Mouse (Mus musculus): ENCODE results near the gene Dpf2. TPM values are rescaled to one million over a fixed set of nuclear protein-coding genes. Genes with fewer than 3 reads are reported as not detected.

Gene Dpf2
- total and polyA plus RNA-seq, 2 experiments from 2014 or later: 56.8 to 64.5 TPM

DNA sequence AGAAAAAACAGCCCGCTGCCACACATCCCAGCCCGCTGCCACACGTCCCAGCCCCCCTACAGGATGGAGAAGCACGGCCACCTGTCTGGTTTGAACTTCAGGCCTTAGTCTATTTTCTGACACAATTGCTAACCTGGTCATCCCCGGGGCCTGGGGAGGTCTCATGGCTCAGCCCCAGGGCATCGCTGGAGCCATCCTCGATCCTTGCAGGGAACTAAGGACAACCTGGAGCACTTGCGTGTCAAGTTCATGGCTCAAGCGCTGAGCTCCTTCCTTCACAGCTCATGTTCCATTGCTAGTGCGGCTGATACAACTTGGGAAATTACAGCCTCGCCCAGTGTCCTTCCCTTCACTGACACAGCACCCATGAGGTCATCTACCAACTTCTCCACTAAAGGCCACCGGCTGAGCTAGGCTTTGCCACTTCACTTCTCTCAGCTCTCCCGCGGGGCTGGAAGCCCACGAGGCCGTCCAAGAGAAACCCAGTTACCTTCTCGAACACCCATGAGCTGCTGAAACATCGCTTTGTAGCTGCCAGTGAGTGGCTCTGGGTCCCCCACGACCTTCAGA, 40.5 kb upstream of the Dpf2 start:
- H3K27me3 ChIP-seq (ENCODE audit: insufficient read depth, low read length): no peaks in the 10 kb centered on the region
- no peak overlapping the region for H3K4me2 ChIP-seq (ENCODE audit: low read depth)
- 94% methylated on average over 19 of the region's 19 CpGs for WGBS
- TF ChIP-seq CTCF (IDR thresholded peaks at IDR 0.05; ENCODE audit: low read depth): no peak
- H3K9ac ChIP-seq: no peak overlapping the region
- no peaks in the 10 kb centered on the region for H3K9me3 ChIP-seq (ENCODE audit: low read length)
- DNase-seq (no peak), ATAC-seq (no peak)
- peaks cover 27% of the 10 kb centered on the region for H3K36me3 ChIP-seq (ENCODE audit: insufficient read depth)
- H3K4me3 ChIP-seq (ENCODE audit: low read depth, low read length): no peak overlapping the region
- H3K27ac ChIP-seq (ENCODE audit: low read depth, low read length): no peak overlapping the region
- H3K4me1 ChIP-seq (ENCODE audit: insufficient read depth): no peaks in the 10 kb centered on the region

DNA sequence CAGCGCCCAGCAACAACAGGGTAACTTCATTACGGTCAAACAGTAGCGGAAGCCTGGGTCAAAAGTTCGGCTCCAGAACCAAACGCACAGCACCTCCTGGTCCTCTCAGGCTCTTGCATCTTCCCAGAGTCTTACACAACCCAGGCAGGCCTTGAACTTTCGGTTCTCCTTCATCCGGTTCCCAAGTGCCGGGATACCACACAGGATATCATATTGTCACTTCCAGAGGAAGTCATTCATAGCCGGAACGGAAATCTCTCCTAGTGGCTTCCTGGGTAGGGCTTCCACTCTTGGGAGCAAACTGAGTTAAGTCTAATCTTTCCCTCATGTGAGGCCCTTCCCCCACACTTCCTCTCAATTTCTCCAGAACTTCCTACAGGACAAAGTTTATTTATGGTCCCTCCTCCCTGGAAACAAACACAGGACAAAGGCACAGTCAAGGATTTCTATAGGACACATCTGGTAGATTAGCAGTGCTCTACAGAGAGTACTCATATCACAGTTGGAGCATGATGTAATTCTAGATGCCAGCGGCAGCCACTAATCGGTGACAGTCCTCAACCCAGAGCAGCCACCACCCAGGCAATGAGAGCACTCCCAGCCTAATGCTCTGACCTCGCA, 39.4 kb upstream of the Dpf2 start:
- 93% methylated on average over 13 of the region's 13 CpGs for WGBS
- Histone ChIP-seq H3K9me3 (ENCODE audit: low read length) (no peaks in the 10 kb centered on the region), H3K9ac (no peak overlapping the region), H3K27ac (ENCODE audit: low read depth, low read length) (no peak overlapping the region), H3K4me3 (ENCODE audit: low read depth, low read length) (no peak overlapping the region), H3K36me3 (ENCODE audit: insufficient read depth) (peaks cover 28% of the 10 kb centered on the region), H3K27me3 (ENCODE audit: insufficient read depth, low read length) (no peaks in the 10 kb centered on the region), H3K4me1 (ENCODE audit: insufficient read depth) (no peaks in the 10 kb centered on the region), H3K4me2 (ENCODE audit: low read depth) (no peak overlapping the region)
- no peak for TF ChIP-seq CTCF (IDR thresholded peaks at IDR 0.05; ENCODE audit: low read depth)
- DNase-seq: no peak
- no peak for ATAC-seq

DNA sequence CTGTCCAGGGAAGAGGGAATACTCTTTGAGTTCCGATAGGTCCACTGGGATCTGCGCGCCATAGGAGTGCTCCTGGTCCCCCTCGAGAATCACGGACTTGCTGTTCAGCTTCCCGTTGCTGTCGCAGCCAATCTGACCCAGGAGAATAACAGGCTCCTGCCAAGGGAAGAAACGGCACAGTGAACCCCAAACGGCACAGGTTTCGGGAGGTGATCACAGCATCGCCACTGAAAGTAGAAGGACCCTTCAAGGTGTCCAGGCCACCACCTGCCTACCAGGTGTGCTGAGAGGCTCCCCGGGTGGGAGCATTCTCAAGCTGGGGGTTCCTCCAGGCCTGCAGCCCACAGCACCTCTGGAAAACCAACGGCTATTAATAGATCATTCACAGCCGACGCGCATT, 38.8 kb upstream of the Dpf2 start:
- no peak overlapping the region for H3K27ac ChIP-seq (ENCODE audit: low read depth, low read length)
- H3K9ac ChIP-seq: no peak overlapping the region
- no peak for TF ChIP-seq CTCF (IDR thresholded peaks at IDR 0.05; ENCODE audit: low read depth)
- H3K27me3 ChIP-seq (ENCODE audit: insufficient read depth, low read length): no peaks in the 10 kb centered on the region
- H3K4me3 ChIP-seq (ENCODE audit: low read depth, low read length): no peak overlapping the region
- no peak for ATAC-seq
- 93% methylated on average over 16 of the region's 16 CpGs for WGBS
- H3K36me3 ChIP-seq (ENCODE audit: insufficient read depth): peaks cover 28% of the 10 kb centered on the region
- H3K4me1 ChIP-seq (ENCODE audit: insufficient read depth): no peaks in the 10 kb centered on the region
- H3K4me2 ChIP-seq (ENCODE audit: low read depth): no peak overlapping the region
- H3K9me3 ChIP-seq (ENCODE audit: low read length): no peaks in the 10 kb centered on the region
- no peak for DNase-seq

- no peak overlapping the region for H3K4me3 ChIP-seq (ENCODE audit: low read depth, low read length)
- H3K27ac ChIP-seq (ENCODE audit: low read depth, low read length): no peak overlapping the region
- no peak overlapping the region for H3K9ac ChIP-seq
- no peaks in the 10 kb centered on the region for H3K4me1 ChIP-seq (ENCODE audit: insufficient read depth)
- H3K36me3 ChIP-seq (ENCODE audit: insufficient read depth): peaks cover 28% of the 10 kb centered on the region
- no peak for TF ChIP-seq CTCF (IDR thresholded peaks at IDR 0.05; ENCODE audit: low read depth)
- H3K9me3 ChIP-seq (ENCODE audit: low read length): no peaks in the 10 kb centered on the region
- ATAC-seq (no peak), DNase-seq (no peak)
- H3K4me2 ChIP-seq (ENCODE audit: low read depth): no peak overlapping the region
- H3K27me3 ChIP-seq (ENCODE audit: insufficient read depth, low read length): no peaks in the 10 kb centered on the region
- WGBS: 93% methylated on average over 11 of the region's 11 CpGs
Observed at GRCm38 (mm10) chr19:5950218-5950617, 37.4 kb upstream of the Dpf2 start.

- Histone ChIP-seq H3K27me3 (ENCODE audit: insufficient read depth, low read length) (no peaks in the 10 kb centered on the region), H3K9ac (no peak overlapping the region), H3K9me3 (ENCODE audit: low read length) (no peaks in the 10 kb centered on the region), H3K27ac (ENCODE audit: low read depth, low read length) (no peak overlapping the region), H3K4me3 (ENCODE audit: low read depth, low read length) (no peak overlapping the region), H3K4me1 (ENCODE audit: insufficient read depth) (no peaks in the 10 kb centered on the region), H3K4me2 (ENCODE audit: low read depth) (no peak overlapping the region), H3K36me3 (ENCODE audit: insufficient read depth) (peaks cover 18% of the 10 kb centered on the region; the same call in 1 of the 2 replicates)
- TF ChIP-seq CTCF (IDR thresholded peaks at IDR 0.05; ENCODE audit: low read depth): no peak
- 81% methylated on average over 8 of the region's 8 CpGs for WGBS
- no peak for DNase-seq
- ATAC-seq: no peak
Observed at GRCm38 (mm10) chr19:5945891-5946290, 33.1 kb upstream of the Dpf2 start.

DNA sequence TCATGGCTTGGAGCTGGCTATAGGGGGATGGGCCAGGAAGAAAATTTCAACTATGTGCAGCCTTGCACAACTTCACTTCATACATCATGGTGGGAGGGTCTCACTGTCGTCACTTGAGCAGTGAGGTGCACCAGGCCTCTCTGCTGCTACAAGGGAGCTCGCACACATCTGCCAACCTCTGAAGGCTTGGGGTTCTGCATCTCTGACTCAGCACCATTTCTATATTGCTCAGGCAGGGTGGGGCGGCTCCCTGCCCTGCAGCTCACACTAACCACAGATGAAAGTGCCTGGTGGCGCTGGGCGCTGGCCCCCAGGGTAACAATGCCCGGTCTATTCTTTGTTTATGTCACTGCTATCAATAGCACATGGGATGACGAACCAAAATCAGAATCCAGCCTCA, 32.2 kb upstream of the Dpf2 start:
- H3K27ac ChIP-seq (ENCODE audit: low read depth, low read length): no peak overlapping the region
- WGBS: 82% methylated on average over 7 of the region's 7 CpGs
- H3K4me1 ChIP-seq (ENCODE audit: insufficient read depth): no peaks in the 10 kb centered on the region
- no peak for ATAC-seq
- no peaks in the 10 kb centered on the region for H3K9me3 ChIP-seq (ENCODE audit: low read length)
- no peak for TF ChIP-seq CTCF (IDR thresholded peaks at IDR 0.05; ENCODE audit: low read depth)
- peaks cover 13% of the 10 kb centered on the region; the same call in 1 of the 2 replicates for H3K36me3 ChIP-seq (ENCODE audit: insufficient read depth)
- no peaks in the 10 kb centered on the region for H3K27me3 ChIP-seq (ENCODE audit: insufficient read depth, low read length)
- DNase-seq: no peak
- H3K4me3 ChIP-seq (ENCODE audit: low read depth, low read length): no peak overlapping the region
- no peak overlapping the region for H3K9ac ChIP-seq
- no peak overlapping the region for H3K4me2 ChIP-seq (ENCODE audit: low read depth)

DNA sequence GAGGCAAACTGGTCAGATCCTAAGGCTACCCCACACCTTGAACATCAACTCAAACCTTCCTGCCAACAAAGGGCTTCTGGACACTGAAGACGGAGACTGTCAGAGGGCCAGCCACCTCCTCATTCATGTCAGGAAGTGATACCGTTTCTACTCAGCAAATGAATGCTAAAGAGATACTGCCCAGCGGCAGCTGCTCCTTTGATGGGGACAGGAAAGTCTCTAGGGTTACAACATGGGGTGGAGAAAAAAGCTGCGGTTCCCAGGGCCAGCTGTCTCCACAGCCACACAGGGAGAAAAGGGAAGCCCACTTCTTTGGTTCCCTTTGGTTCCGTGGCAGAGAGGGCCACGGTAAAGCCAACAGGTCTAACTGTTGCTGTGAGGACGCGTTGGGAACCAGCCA, 31.3 kb upstream of the Dpf2 start:
- H3K9ac ChIP-seq: no peak overlapping the region
- DNase-seq: no peak
- H3K9me3 ChIP-seq (ENCODE audit: low read length): no peaks in the 10 kb centered on the region
- 72% methylated on average over 8 of the region's 8 CpGs for WGBS
- peaks cover 12% of the 10 kb centered on the region; the same call in 1 of the 2 replicates for H3K36me3 ChIP-seq (ENCODE audit: insufficient read depth)
- no peaks in the 10 kb centered on the region for H3K4me1 ChIP-seq (ENCODE audit: insufficient read depth)
- no peak for ATAC-seq
- H3K4me3 ChIP-seq (ENCODE audit: low read depth, low read length): no peak overlapping the region
- TF ChIP-seq CTCF (IDR thresholded peaks at IDR 0.05; ENCODE audit: low read depth): no peak
- no peak overlapping the region for H3K27ac ChIP-seq (ENCODE audit: low read depth, low read length)
- no peaks in the 10 kb centered on the region for H3K27me3 ChIP-seq (ENCODE audit: insufficient read depth, low read length)
- H3K4me2 ChIP-seq (ENCODE audit: low read depth): no peak overlapping the region
